Mouse (Mus musculus) right cerebral cortex, postnatal 14 days (tissue): ENCODE measurements around the gene Ccdc175.

Experiments used
- DNase-seq: peaks from one replicate; pipeline ENCODE4 v3.0.0; 2022

The Ccdc175 gene

DNA sequence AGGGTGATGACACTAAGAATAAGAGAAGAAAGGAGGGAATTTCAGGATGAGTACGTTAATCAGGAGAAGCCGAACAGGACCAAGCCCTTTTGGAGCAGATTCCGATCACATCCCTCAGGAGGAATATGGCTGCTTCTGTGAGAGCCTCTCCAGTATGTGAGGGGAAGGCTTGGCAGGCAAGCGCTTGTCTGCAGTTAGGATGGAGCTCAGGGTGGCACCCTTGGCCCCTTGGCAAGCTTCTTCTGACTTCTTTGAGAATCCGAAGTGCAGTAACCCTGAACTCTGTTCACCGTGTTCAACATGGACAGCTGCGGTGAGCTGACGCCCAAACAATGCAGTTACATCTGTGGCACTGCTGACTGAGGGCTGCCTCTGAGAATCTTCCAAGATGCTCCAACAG is 87.9 kb downstream of the Ccdc175 start:
- no peak for DNase-seq

- DNase-seq, result no peak
These were observed 95.0 kb downstream of the Ccdc175 start for GRCm38 (mm10) chr12:72089802-72090201.

DNA sequence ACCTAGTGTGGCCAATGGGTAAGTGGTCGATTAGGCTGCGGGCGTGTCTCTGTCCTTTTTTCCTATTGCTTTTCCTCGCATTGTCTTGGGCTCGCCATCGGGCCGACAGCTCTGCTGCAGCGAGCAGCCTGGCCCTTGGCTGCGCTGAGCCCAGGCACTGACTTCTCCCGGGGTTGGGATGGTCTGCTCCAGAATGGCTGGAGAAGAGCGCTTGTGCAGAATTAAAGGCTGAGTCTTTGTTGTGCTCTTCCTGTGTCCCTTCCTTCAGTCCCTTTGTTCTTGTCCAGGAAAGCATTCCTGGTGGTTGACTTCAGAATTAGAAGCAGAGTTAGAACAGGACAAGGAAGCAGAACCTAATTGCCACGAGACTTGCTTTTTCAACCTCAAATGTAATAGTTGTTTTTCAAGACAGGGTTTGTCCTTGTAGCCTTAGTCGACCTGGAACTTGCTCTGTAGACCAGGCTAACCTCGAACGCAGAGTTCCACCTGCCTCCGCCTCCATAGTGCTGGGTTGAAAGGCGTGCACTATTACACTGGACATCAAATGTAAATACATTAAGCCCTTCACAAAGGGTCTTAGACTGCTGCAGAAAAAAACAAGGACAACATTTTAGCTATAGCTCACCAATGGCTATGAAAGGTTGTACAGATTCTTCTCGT is 98.5 kb downstream of the Ccdc175 start:
- no peak for DNase-seq

GRCm38 (mm10) chr12:72085329-72086165 is 99.3 kb downstream of the Ccdc175 start, which contains the start of the genes L3hypdh and Jkamp:
Gene L3hypdh, minus strand, starts transcription at chr12:72085439.
Gene Jkamp, plus strand, starts transcription at chr12:72085589.
- DNase-seq, result peak; percentile 99

DNA sequence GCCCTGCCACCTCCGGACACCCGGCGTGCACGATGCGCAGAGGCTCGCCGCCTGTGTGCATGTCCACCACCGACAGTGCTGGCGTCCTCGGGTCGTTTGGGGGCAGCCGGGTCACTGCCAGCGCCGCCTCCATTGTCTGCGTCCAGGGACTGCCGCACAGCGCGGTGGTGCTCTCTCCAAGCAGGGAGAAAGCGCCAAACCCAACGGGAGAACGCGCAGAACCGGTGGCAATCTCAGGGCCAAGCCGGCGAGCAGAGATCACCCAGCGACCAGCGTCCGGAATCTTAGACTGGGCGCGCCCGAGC is 99.9 kb downstream of the Ccdc175 start:
- no peak for DNase-seq

DNA sequence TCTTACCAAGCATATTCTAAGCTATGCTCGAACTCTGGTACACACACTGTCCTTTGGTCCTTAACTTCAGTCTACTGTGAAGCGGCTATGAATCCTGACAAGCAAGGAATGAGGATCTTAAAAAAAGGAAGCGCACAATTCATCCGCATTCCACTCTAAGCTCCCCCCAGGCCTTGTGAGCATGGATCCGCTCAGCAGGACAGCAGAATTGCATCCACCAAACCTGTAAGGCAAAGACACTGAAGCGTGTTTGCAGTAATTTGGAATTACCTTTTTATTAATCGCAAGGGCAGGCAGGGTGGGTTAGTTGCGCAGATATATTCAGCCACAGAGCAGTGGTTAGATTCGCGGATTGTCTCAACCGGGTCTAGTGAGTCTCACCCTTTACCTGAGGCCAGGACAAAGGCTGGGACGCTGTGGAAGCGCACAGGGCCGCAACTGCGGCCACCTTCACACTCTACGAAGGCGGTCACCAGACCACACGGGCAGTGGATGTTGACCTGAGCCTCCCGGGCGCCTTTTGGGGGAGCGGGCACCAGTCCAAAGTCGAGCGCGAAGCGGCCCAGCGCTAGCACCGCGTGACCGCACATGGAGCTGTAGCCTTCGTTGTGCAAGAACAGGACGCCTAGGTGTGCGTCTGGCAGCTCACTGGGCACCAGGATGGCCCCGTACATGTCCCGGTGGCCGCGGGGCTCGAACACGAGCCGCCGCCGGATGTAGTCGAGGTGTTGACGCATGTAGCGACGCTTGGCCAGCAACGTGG is 100.4 kb downstream of the Ccdc175 start:
- DNase-seq, result no peak

DNA sequence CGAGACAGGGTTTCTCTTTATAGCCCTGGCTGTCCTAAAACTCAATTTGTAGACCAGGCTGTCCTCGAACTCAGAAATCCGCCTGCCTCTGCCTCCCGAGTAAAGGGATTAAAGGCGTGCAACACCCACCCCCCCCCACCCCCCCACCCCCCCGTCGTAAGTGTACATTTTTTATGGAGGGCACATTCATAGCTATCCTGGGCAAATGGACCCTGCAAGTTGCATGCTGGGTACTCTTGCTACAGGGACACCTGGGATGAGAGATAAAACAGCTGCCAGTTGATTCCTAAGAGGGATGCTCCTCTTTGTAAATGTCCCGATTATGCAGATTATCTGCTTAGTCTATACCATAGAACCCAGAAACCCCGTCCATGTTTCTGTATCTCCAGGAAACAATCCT is 101.6 kb downstream of the Ccdc175 start:
- no peak for DNase-seq

- DNase-seq, result no peak
These were observed 102.5 kb downstream of the Ccdc175 start for GRCm38 (mm10) chr12:72082370-72082769.

DNA sequence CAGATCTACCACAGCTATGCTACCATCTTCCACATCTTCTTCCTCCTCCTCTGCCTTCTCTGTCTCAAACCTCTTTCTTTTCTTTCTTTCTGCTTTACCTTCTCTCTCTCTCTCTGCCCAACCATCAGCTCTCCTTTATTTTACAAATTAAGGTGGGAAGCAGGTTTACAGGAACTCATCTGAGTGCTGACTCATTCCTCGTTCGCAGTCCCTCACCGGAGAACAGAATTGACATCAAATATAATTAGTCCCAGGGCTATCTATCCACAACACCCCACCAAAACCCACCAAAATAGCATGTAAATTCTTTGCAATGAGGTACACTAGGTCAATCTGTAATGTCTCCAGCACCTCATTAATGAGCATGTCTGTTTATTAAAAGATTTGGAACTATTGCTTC is 102.9 kb downstream of the Ccdc175 start:
- DNase-seq, result no peak

DNA sequence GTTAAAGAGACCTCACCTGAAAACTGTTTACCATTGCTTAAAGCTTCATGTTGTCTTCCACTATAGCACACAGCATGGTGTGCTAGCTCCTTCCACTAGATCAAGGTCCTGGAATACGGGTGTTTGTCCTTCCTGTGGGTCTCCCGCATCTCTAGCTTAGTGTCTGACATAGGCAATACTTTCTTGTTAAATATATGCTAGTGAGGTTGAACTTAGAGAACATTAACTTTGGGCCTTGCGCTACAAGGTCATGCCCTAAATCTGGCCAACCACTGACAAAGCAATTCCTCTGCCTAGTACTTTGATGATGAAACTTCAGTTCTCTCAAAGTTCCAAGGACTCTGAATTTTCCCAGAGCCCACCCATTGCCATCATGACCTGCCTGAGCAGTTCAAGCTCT is 106.6 kb downstream of the Ccdc175 start:
- DNase-seq, result no peak

GRCm38 (mm10) chr12:72070327-72071269 is 114.2 kb downstream of the Ccdc175 start, which contains the start of gene Gpr135:
Gene Gpr135, minus strand, starts transcription at chr12:72071125.
- DNase-seq, result peak; percentile 85

GRCm38 (mm10) chr12:72069626-72070326 is 115.1 kb downstream of the Ccdc175 start:
- no peak for DNase-seq

DNA sequence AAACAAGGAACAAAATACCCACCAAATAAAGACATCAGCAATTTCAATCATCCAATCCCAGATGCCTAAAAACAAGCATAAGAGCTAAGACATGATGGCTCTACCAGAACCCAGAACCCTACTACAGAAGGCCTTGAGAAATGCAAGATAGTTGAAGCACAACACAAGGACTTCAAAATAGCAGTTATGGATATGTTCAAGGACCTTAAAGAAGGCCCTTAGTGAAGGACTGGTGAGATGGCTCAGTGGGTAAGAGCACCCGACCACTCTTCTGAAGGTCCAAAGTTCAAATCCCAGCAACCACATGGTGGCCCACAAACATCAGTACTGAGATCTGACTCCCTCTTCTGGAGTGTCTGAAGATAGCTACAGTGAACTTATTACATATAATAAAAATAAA is 127.0 kb downstream of the Ccdc175 start:
- no peak for DNase-seq

GRCm38 (mm10) chr12:72053851-72054250 is 131.0 kb downstream of the Ccdc175 start:
- no peak for DNase-seq

DNA sequence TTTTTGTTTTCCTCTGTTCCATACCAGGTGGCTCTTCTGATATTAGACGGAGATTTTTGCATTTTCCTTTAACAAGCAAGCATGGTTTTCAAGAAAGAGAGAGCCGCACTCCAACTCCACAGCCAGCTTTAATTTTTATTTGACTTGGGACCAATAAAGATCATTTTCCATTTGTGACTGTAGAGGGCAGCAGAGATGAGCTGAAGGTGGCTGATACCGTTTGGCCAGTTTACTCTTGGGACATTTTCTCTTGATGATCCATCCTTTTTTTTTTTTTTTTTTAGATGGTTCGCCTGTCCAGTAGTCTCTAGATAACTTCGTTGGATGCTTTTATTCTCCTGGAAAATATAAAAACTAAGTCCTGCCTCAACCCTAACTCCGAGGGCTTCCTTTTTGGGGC is 131.5 kb downstream of the Ccdc175 start:
- DNase-seq, result no peak

- no peak for DNase-seq
These were observed 132.3 kb downstream of the Ccdc175 start for GRCm38 (mm10) chr12:72052571-72052970.
